Mouse (Mus musculus) right cerebral cortex, postnatal 10 days (tissue): ENCODE measurements at regions not wholly inside any gene's neighbourhood (a gene's known extent, or its start where the extent isn't known, plus 50 kb on each side); places are given as distances from the start of the nearest gene placed in this dataset.

ENCODE experiments used
- DNase-seq, 2 experiments: peaks; one replicate each; pipeline ENCODE4 v3.0.0; 2021; ENCODE audit warnings: low spot score in 2 of 2

DNA sequence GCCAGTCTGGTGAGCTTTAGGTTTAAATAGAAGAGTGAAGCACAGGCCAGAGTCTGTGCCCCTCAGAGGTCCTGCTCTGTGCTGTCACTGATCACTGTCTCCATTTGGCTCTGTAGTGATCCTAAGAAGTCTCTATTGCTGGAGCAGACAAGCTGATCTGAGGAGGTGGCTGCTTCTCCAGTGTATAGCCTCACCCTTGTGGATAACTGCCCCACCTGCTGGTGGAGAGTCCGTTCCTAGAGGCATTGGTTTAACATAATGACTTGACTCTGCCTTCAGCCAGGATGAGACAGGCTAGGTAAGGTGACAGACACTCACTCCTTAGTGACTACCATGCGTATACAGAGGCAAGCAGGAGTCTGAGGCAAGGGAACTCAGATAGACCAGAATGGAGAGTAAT lies 136.5 kb upstream of the Foxn2 start:
- DNase-seq: no peak

DNA sequence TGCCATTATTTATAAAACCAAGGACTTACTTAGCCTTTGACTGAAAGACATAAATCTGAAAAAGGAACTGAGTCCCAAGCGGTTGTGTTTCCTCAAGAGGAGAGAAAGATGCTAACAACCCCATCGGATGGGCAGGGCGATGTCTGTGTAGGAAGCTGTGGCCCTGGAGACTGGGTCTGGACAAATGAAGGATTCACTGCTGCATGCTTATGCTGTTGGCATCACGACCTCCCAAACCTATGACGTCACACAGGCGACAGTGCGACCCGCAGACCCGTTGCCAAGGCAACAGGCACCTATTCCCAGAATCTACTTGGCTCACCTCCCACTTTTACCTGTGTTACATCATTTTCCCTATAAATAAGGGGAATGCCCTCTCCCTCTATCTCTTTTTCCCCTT lies 135.3 kb upstream of the Foxn2 start:
- no peak for DNase-seq

DNA sequence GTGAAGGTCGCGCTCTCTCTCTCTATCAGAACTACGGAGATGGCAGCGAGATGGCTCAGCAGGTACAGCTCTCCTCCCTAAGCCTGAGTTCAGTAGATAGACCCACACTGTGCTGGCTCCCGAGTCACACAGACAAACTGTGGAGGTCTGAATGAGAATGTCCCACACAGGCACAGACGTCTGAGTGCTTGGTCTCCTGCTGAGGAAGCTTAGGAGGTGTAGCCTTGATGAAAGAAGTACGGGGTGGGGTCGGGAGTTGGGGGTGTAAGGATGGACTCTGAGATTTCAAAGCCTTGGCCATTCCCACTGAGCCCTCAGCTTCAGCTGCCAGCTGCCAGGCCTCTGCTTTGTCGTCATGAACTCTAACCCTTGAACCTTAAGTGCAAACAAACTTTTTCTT lies 134.2 kb upstream of the Foxn2 start:
- no peak for DNase-seq

DNA sequence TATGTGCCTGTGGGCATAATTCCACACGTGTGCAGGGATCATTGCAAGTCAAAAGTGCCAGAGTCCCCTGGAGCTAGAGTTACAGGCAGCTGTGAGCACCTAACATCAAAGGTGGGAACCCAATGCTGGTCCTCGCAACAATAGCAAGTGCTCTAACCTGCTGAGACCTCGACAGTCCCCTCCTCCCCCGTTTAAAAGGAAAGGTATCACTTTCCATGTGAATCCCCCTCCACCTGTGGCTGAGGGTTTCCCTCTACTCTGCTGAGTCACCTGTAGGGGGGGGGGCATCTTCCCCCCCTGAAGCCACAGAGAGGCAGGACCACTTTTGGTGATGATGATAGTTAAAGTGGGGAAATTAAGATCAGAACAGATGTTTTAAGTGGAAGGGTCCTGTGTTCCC lies 133.4 kb upstream of the Foxn2 start:
- no peak for DNase-seq

DNA sequence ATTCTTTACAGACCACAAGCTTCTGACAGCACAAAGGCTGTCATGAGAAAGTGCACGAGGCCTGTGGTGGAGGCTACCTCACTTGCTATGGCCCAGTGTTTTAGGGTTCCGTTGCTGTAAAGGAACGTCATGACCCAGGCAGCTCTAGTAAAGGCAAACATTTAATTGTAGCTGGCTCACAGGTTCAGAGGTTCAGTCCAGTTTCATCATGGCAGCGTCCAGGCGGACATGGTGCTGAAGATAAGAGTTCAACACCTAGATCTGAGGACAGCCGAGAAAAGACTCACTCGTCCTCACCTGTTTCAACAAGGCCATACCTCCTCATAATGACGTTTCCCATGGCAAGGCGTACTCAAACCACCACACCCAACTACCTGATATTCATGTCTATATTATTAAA lies 132.7 kb upstream of the Foxn2 start:
- DNase-seq: no peak

DNA sequence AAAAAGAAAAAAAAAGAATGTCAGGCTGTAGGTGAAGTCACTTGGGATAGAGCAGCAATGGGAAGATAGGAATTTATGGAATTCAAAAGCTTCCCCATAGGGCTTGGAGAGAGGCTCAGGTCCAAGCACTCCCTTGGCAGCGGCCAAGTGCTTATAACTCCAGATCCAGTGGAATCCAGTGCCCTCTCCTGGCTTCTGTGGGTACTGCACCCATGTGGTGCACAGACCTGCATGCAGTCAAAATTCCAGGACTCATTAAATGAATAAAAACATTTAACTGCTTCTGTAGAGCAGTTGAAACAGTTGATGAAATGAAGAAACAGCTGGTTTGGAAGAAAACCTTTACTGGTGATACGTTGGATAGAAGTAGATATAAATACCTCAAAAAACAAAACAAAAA lies 127.6 kb upstream of the Foxn2 start:
- DNase-seq: no peak

DNA sequence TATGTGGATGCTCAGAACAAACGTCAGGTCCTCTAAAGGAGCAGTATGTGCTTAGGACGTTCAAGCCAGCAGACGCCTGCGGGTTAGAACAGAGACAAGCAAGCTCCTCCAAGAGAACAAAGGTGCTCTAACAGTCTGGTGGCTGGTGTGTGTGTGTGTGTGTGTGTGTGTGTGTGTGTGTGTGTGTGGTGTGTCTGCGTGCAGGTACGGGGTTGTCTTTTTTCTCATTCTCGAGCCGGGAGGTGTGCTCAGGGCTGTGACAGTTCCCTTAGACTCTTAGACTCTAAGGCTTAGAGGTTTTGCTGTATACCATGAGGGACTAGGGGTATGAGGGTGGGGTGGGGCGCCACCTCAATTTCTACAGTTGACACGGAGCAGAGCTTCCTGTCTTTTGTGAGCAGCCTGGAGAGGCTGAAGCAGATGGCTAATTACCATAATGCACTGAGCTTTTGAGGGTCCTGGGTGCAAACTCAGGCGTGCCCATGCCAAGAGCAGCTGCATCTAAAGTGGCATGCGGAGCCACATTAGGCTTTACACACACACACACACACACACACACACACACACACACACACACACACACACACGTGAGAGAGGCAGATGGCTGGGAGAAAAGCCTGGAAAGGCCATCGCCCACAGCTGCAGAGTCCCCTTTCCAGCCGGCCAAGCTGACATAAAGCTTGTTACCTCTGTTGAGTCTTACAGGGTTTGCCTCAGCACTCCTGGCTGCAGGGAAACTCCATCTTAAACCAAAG lies 124.1 kb upstream of the Foxn2 start:
- peak; percentile 52 to 68 for DNase-seq

DNA sequence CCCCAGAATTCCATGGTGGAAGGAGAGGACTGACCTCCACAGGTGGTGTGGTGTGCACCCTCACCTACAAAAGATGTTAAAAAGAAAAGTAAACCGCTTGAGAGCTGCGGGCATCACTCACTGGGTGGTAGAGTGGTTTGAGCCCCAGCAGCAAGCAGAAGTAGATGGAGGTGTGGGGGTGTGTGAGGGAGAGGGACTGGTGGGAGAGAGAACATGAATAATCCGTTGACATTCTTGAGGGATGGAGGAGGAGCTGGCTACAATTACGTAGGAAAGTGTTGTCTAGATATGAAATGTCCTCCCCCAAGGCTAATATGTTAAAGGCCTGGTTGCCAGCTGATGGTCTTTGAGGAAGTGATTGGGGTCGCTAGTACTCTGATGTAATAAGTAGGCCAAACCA lies 123.2 kb upstream of the Foxn2 start:
- DNase-seq: no peak

DNA sequence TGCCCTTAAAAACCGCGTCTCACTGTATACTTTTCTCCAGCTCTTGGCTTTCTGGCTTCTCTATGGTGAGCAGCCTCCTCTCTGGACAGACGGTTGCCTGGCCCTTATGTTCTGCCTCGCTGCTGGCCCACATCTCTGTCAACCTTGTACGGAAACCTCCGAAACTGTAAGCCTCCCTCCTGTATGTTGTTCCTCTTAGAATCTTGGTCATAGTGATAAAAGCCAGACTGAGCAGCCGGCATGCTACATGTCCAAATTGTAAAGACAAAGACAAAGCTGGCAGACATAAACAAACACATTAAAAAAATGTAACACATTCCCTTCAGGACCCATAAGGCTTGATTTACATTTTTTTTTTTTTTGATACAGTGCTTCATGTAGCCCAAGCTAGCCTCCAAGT lies 122.7 kb upstream of the Foxn2 start:
- no peak for DNase-seq

DNA sequence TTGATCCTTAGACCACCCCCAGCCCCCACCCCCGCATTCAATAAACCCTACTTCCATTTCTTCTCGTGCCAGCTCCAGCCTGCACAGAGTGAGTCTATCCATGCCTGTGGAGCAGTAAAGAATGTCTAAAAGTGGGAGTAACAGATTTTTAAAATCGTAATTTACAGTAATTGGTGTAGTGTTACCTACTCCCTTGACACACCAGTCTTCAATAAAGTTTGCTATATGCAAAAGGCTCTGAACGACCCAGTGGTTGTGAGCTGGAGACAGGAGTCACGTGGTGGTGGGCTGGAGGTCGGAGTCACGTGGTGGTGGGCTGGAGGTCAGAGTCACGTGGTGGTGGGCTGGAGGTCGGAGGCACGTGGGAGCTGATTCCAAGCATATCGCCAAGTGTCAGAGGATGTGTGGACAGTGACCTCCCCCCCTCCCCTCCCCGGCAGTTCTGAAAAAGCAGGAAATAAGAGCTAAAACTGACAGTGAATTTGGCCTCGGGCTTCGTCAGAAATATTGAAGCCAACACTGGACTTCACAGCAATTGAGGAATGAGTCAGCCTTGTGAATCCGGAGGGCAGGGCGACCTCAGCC lies 122.2 kb upstream of the Foxn2 start:
- no peak for DNase-seq

DNA sequence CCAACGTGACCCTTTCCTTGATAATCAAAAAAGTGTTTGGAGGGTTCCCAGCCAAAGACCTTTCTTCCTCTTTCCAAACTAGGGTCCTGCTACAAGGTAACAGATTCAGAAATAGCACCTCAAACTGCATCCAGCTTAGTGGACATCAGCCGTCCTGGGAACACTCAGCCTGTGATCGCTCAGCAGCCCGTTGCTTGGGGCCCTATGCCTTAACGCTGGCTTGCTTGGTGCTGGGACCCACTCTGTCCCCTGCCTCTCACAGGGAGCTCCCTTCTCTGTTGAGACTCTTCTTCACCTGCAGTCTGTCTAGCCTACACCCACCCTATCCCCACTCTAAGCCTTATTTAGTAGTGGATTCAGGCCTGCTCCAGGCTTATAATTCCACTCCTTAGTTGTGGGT lies 121.6 kb upstream of the Foxn2 start:
- DNase-seq: no peak

DNA sequence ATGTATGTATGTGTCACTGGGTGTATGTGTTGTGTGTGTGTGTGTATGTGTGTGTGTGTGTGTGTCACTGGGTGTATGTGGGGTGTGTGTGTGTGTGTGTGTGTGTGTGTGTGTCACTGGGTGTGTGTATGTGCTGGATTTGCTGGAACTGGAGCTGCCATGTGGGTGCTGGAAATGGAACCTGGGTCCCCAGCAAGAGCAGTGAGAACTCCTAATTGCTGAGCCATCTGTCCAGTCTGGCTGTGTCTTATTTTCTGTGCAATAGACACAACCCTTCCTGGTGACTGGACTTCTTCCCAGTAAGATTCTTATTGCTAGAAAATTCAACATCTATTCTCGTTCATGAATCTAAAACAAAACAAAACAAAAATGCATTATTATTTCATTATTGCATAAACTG lies 119.8 kb upstream of the Foxn2 start:
- peak; percentile 31 to 54 for DNase-seq

DNA sequence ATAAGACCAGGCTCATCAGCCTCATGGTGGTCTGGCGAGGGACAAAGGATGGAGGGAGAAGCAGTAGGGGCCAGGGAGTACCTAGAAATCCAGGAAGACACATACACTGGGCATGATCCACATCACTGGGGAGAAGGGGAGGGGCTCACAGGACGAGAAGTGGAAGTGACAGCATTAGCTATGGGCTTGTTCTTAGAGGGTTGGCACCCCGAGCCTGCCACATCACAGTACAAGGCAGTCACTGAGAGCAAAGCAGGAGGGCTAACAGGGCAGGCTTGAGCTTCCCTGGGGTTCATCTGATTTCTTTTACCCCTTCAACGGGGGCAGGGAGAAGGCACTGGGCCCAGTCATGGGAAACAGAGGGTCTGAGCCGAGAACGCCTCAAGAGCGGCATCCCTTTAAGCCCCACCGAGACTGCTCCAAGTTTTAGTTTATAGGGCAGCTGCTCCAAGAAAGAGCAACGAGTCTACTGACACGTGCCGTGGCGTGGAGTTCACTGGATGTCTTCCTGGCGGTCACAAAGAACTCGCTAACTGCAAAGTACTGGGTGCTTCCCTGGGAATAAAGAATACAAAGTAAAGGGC lies 115.1 kb upstream of the Foxn2 start:
- no peak for DNase-seq

DNA sequence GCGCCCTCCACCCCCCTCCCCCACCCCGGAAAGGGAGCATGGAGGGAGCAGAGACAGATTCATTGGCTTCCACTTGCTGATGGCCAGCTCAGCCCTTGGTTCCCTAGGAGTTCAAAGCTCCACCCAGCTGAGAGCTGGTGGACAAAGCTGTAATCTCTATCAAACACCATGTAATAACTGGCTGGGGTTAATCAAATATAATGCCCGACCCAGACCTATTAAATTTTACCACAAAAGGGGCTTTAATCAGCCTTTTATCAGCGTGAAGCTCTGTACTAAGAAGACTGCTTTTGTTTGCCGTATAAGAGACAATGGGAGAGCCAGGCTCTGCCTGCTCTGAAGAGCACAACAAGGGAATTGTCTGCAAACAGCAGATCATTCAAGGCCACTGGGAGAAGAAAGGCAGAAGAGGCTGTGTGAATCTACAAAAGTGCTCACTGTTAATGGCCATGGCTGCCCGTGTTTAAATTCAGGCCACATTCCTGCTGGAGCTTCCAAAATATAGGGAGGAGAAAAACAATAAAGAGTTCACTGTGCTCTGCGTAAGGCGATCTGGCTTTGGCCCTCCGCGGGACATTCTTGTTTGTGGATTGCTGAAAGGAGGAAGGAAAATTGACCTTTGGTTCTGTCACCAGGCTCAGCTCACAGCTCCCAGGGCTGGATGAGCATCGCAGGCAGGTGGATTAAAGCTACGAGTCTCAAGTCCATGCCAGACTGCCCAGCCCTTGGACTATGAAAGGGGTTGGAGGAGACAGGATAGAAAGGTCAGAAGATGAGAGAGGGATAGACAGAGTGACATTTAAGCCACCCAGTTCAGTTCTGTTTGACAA lies 114.4 kb upstream of the Foxn2 start:
- DNase-seq: peak; percentile 52 to 59

DNA sequence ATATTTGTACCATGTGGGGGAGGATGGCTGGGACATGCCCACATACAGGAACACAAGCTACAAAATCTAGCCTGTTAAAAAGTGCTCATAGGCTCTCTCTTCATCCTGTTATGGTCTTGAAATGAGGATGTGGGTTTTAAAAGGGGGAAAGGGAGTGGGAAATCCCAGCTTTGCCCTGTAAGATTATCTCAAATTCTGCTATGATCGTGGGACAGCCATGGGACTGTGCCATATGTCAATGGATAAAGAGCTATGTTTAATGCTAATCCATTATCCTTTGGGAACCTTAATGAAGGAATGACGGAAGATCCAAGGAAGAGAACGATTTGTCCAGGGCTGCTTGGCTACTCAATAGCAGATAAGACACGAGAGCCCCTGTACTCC lies 113.8 kb upstream of the Foxn2 start:
- DNase-seq: no peak

DNA sequence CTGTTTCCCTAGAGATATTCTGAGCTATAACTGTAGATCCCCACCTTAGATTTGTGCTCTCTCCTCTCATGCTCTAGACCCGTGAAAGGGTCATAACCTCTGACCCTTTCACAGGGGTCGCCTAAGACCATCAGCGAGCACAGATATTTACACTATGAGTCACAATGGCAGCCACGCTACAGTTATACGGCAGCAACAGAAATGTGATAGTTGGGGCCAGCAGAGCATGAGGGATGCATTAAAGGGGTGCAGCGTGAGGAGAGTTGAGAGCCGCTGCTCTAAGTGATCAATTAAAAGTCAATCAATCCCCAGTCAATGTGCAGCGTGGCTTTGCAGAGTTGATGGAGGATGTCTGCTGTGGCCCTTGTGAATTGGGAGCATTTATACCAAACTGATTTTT lies 112.7 kb upstream of the Foxn2 start:
- DNase-seq: no peak

DNA sequence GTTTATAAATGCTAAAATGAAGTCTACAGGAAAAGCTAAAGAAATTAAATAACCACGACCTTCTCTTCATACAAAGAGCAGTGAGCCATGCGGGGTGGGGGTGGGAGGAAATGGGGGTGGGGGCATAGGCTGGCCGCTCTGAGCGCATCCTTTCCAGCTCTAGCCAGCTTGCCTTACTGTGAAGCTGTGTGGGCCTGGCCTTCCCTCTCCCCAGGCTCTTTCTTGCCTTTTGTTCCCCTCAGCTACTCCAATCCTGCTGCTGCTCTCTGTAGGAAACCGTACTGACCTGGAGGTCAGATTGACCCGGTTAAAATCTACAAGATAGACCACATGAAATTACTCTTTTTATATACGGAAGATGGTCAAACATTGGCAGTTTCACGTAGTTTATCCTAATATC lies 111.7 kb upstream of the Foxn2 start:
- DNase-seq: no peak

DNA sequence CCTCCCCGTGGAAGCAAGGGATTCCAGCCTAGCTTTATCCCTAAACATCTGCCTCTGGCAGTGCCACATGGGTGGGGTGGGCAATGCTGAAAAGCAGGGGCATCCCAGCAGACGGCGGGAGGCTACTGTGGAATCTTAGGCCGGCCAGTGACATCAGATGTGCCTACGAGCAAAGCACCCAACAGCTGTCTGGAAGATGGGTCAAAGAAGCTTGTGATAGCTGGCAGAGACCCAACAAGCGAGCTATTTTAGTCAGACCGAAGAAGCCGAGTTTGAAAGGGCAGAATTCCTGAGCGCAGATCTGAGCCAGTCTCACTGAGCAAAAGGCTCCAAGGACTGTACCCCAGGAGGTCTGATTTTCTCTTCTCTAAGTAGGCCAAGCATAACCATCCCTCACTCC lies 110.8 kb upstream of the Foxn2 start:
- peak; percentile 58 to 67 for DNase-seq

DNA sequence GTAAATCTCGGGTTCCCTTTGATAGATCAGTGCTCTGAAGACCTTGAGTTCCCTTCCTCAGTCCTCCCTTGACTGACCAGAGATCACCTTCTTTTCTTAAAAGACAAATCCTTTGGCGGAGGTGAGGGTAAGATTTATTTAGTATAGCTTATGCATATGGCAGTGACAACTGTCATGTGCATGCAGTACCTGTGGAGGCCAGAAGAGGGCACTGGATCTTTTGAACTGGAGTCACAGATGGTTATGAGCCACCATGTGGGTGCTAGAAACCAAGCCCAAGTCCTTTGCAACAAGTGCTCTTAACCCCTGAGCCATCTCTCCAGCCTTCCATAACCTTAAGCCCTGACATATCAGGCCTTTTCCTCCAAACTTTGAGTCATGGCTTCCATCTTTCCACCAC lies 110.4 kb upstream of the Foxn2 start:
- DNase-seq: no peak

DNA sequence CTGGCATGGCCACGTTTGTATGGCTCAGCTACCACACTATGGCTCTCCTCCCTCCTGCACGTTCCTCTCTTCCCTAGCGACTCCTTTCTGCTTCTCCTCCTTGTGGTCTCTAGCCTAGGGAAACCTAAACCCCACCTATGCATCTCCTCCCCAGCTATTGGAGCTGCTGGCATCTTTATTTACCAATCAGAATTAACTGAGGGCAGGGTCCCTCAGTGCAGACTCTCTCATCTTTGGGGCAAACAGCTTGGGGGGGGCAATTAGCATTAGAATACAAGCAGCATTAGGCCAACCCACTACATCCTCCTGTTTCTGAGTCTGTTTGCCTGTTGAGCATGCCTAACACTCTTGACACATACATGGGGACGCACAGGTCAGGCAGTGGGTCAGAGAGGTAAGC lies 106.7 kb upstream of the Foxn2 start:
- no peak for DNase-seq

DNA sequence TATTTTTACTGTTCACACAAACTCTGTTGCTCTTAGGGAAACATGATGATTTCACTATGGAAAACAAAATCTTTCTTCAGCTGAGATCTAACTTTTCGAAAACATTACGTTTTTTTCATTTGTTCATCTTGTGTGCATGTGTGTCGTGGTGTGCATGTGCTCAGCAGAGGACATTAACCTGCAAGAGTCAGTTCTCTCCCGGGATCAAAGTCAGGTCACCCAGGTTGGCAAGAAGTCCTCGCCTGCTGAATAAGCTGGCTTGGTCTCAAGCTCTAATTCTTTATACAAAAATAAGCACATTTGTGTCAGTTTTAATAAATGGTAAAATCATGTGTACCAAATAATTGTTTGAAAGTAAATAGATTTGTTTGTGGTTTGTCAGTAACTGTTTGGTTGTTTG lies 105.2 kb upstream of the Foxn2 start:
- no peak for DNase-seq

DNA sequence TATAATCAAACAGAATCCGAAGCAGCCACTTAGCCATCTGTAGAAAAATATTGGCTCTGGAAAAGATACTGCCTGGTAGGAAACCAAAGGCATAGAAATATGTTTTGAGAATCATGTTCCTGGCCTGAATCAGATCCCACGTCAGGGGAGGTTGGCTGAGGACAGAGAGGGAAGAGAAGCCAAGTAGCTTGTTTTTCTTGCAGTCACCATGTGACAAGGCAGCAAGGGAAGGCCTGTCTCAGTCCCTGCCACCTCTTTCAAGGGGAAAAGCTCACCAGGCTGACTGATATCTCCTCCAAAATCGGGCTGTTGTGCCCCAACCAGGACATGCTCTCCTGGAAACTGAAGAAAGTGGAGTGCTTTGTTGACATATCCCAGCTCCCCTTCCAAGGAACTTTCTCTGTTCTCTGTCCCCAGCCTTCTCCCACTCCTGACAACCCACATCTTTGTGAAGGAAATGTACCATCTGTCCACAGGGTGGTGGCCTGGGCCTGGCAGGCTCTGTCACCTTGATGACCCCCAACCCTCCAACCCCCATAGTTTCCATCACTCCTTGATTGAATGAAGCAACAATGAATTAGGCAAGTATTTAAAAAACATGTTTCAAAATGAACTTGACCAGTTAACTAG lies 104.3 kb upstream of the Foxn2 start:
- DNase-seq: peak; percentile 55 to 75
